9 mouse cellular contexts compared by ENCODE assay signal in genomic region chr19:26754016-26754794, GRCm38 (mm10).
DNase-seq lines count a peak whose midpoint lies in the region; ATAC-seq lines count a peak whose summit lies in the region.
"Had no signal": no experiment of that assay in that cellular context is flagged by ENCODE, and none has a peak within 500 bp of the region (broad histone marks: within the 10 kb centered on the region; RNA-seq: fewer than 3 reads in every experiment).

No protein-coding gene starts in this region.

- no peak overlapping the region for H3K4me3 ChIP-seq in hindbrain, embryonic 10.5 days
- H3K4me3 ChIP-seq in hindbrain, embryonic 14.5 days (replicated peaks; ENCODE audit: low read length), result no peak overlapping the region
- H3K4me3 ChIP-seq: forebrain, embryonic 13.5 days had no signal

- H3K9ac ChIP-seq in hindbrain, embryonic 14.5 days, result no peak overlapping the region
- H3K9ac ChIP-seq: forebrain, embryonic 13.5 days had no signal

- no peaks in the 10 kb centered on the region for H3K27me3 ChIP-seq in hindbrain, embryonic 10.5 days (ENCODE audit: insufficient read depth, poor library complexity, severe bottlenecking)
- H3K27me3 ChIP-seq in hindbrain, embryonic 14.5 days (ENCODE audit: control insufficient read depth, insufficient read depth, low read length), result no peaks in the 10 kb centered on the region
- H3K27me3 ChIP-seq: forebrain, embryonic 13.5 days had no signal

- ATAC-seq in hindbrain, embryonic 14.5 days (ENCODE audit: low FRiP score), result no peak
- ATAC-seq: forebrain, embryonic 13.5 days had no signal

- peaks cover 22% of the 10 kb centered on the region for H3K4me1 ChIP-seq in hindbrain, embryonic 10.5 days (replicated peaks)
- peaks cover 24% of the 10 kb centered on the region for H3K4me1 ChIP-seq in hindbrain, embryonic 14.5 days (replicated peaks; ENCODE audit: control insufficient read depth, insufficient read depth, low read length)

- no peak overlapping the region for H3K4me2 ChIP-seq in hindbrain, embryonic 14.5 days (replicated peaks)

- no peaks in the 10 kb centered on the region for H3K9me3 ChIP-seq in hindbrain, embryonic 10.5 days
- H3K9me3 ChIP-seq in hindbrain, embryonic 14.5 days (ENCODE audit: control insufficient read depth, low read length), result no peaks in the 10 kb centered on the region
- H3K9me3 ChIP-seq: forebrain, embryonic 13.5 days had no signal

- no peak for DNase-seq in hindbrain, embryonic 10.5 days (ENCODE audit: low spot score)
- no peak for DNase-seq in hindbrain, embryonic 14.5 days (ENCODE audit: low spot score)
- DNase-seq in thymus, postnatal 14 days, result peak; percentile 14
- no peak for DNase-seq in thymus, adult 18-20 months
- peak; percentile 79 for DNase-seq in kidney, postnatal 14 days
- DNase-seq in yolk sac, embryonic 10.5 days (ENCODE audit: low spot score), result peak; percentile 28
- no peak for DNase-seq in ovary, postnatal 14 days (ENCODE audit: low spot score)
- no peak for DNase-seq in layer of hippocampus, postnatal 36 days

- H3K36me3 ChIP-seq in hindbrain, embryonic 10.5 days, result no peaks in the 10 kb centered on the region; the same call in 1 of the 2 replicates
- H3K36me3 ChIP-seq in hindbrain, embryonic 14.5 days (replicated peaks; ENCODE audit: control insufficient read depth, insufficient read depth), result no peaks in the 10 kb centered on the region

- WGBS in hindbrain, embryonic 10.5 days, result 83% methylated on average over 10 of the region's 10 CpGs
- WGBS in hindbrain, embryonic 14.5 days, result 82% methylated on average over 10 of the region's 10 CpGs

- H3K27ac ChIP-seq in hindbrain, embryonic 10.5 days, result peak overlapping the region; percentile 35; the same call in 1 of the 2 replicates
- H3K27ac ChIP-seq in hindbrain, embryonic 14.5 days, result no peak overlapping the region
- H3K27ac ChIP-seq: forebrain, embryonic 13.5 days had no signal

Comparison
In these comparisons a context has a peak if more than half of its experiments do, and no peak if none do; other contexts are left out.
1. DNase-seq: peak in thymus, postnatal 14 days (single experiment), kidney, postnatal 14 days (single experiment) and yolk sac, embryonic 10.5 days (single experiment); none in hindbrain, embryonic 10.5 days (single experiment), hindbrain, embryonic 14.5 days (single experiment), thymus, adult 18-20 months (0 of 2), ovary, postnatal 14 days (single experiment) and layer of hippocampus, postnatal 36 days (0 of 2).